Mouse (Mus musculus) ES-E14 (cell line): Measurements from ENCODE around the gene Slc16a9.

Experiments
- HCFC1 ChIP-seq: IDR thresholded peaks from 2 replicates; pipeline ENCODE4 v1.6.1; 2012; ENCODE audit warnings: low read length, inconsistent platforms, borderline replicate concordance; ENCODE audit not compliant: insufficient read depth
- MAFK ChIP-seq: IDR thresholded peaks from 2 replicates; pipeline ENCODE4 v1.6.1; 2014; ENCODE audit warnings: mild to moderate bottlenecking, low read depth, low read length, inconsistent platforms; ENCODE audit not compliant: insufficient read depth
- ZC3H11A ChIP-seq: IDR thresholded peaks from 2 replicates; pipeline ENCODE4 v1.6.1; 2012; ENCODE audit warnings: low read depth, mild to moderate bottlenecking, inconsistent platforms, low read length, borderline replicate concordance

- TF ChIP-seq ZC3H11A (no peak), MAFK (no peak), HCFC1 (no peak)
Observed at GRCm38 (mm10) chr10:70198012-70198411, 46.9 kb upstream of the Slc16a9 start.
